Mouse (Mus musculus) ES-Bruce4 (cell line): ENCODE results near the gene Rasgef1b.

Experiments used
- CTCF ChIP-seq: IDR thresholded peaks from one replicate; pipeline ENCODE4 v1.8.1; 2011; ENCODE audit warnings: low read depth, low read length
- EP300 ChIP-seq: IDR thresholded peaks from 2 replicates; pipeline ENCODE4 v1.6.1; 2011; ENCODE audit warnings: low read depth, low read length; ENCODE audit not compliant: insufficient read depth
- POLR2A ChIP-seq: IDR thresholded peaks from one replicate; pipeline ENCODE4 v1.8.1; 2011; ENCODE audit warnings: low read length; ENCODE audit not compliant: insufficient read depth

DNA sequence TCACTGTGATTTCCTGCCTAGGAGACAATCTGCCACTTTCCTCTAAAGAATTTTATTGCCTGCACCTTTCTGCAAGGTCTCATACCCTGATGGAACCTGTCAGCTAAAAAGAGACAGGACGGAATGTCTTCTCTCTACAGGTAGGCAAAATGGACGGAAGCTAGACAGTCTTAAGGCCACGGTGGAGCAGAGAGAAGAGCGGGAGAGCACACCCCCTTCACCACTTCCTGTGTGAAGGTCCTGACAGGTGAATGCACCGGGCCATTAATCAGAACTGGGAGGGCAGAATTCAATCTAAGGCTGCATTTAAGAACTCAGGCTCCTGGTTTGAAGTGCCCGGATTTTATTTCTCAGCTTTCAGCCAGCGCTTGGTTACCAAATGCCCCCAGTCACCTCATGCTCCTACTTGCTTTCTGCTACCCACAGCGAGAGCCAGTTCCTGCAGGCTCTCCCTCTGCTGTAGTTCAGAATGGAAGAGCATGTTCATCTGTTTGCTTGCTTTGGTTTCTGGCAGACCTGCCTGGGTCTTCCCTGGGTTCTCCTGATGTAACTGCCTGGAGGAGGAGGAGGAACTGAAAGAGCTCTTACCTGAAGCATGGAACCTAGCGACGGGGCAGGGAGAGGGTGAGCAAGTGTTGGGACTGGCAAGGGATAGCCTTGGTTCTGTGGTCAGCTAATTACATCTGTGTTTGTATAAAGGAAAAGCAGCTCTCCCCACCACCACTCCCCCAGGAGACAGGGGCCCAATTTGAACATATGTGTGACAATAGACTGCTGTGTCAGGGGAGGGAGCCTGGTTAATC is 233.3 kb downstream of the Rasgef1b start:
- TF ChIP-seq CTCF (no peak), EP300 (no peak), POLR2A (no peak)
